Mouse (Mus musculus) ES-Bruce4 (cell line): ENCODE results near the gene Sppl2b. TPM values are rescaled to one million over a fixed set of nuclear protein-coding genes. Genes with fewer than 3 reads are reported as not detected.

Experiments used
- H3K27ac ChIP-seq: 2 replicates; pipeline ENCODE4 v1.5.1; 2012; ENCODE audit warnings: low read length, inconsistent platforms; ENCODE audit not compliant: insufficient read depth
- H3K27me3 ChIP-seq: 2 replicates; pipeline ENCODE4 v1.6.1; 2012; ENCODE audit warnings: mild to moderate bottlenecking, low read length, inconsistent platforms; ENCODE audit not compliant: control insufficient read depth, poor library complexity, insufficient read depth, severe bottlenecking
- H3K36me3 ChIP-seq: 2 replicates; pipeline ENCODE4 v1.6.1; 2012; ENCODE audit warnings: inconsistent platforms, mild to moderate bottlenecking, low read length, moderate library complexity; ENCODE audit not compliant: control insufficient read depth, poor library complexity, insufficient read depth, severe bottlenecking
- H3K4me1 ChIP-seq: one replicate; pipeline ENCODE4 v1.8.1; 2011; ENCODE audit warnings: low read length; ENCODE audit not compliant: control insufficient read depth, insufficient read depth
- H3K4me3 ChIP-seq: 2 replicates; pipeline ENCODE4 v1.5.1; 2011; ENCODE audit warnings: low read depth, mild to moderate bottlenecking, low read length
- H3K9ac ChIP-seq: 2 replicates; pipeline ENCODE4 v1.6.1; 2012; ENCODE audit warnings: low read depth, mild to moderate bottlenecking, inconsistent platforms; ENCODE audit not compliant: poor library complexity, severe bottlenecking
- H3K9me3 ChIP-seq: replicated peaks from 2 replicates; pipeline ENCODE4 v1.6.1; 2012; ENCODE audit warnings: mild to moderate bottlenecking, low read length, inconsistent platforms; ENCODE audit not compliant: control insufficient read depth, poor library complexity, insufficient read depth, severe bottlenecking
- CTCF ChIP-seq: IDR thresholded peaks from one replicate; pipeline ENCODE4 v1.8.1; 2011; ENCODE audit warnings: low read depth, low read length
- EP300 ChIP-seq: IDR thresholded peaks from 2 replicates; pipeline ENCODE4 v1.6.1; 2011; ENCODE audit warnings: low read depth, low read length; ENCODE audit not compliant: insufficient read depth
- POLR2A ChIP-seq: IDR thresholded peaks from one replicate; pipeline ENCODE4 v1.8.1; 2011; ENCODE audit warnings: low read length; ENCODE audit not compliant: insufficient read depth
- polyA plus RNA-seq: library from polyadenylated mRNA; stranded (reverse); fragments of >200 nt; gene quantifications from 2 replicates; pipeline ENCODE4 v1.2.4, GENCODE M21; 2011; ENCODE audit warnings: low read depth; ENCODE audit not compliant: missing spikeins, insufficient read depth, insufficient read length

The Sppl2b gene
- polyA plus RNA-seq, 1 experiment, result 7.6 TPM

- H3K4me3 ChIP-seq, result no peak overlapping the region
- H3K4me1 ChIP-seq, result no peaks in the 10 kb centered on the region
- H3K9ac ChIP-seq, result no peak overlapping the region
- H3K27me3 ChIP-seq, result no peaks in the 10 kb centered on the region
- H3K9me3 ChIP-seq, result no peaks in the 10 kb centered on the region
- no peak overlapping the region for H3K27ac ChIP-seq
- TF ChIP-seq EP300 (no peak), CTCF (no peak), POLR2A (no peak)
- peaks cover 6% of the 10 kb centered on the region for H3K36me3 ChIP-seq
Measured at GRCm38 (mm10) chr10:80913364-80914011, 58.4 kb downstream of the Sppl2b start.

GRCm38 (mm10) chr10:80914253-80914656 lies 59.2 kb downstream of the Sppl2b start:
- Histone ChIP-seq H3K9me3 (no peaks in the 10 kb centered on the region), H3K27ac (no peak overlapping the region), H3K9ac (no peak overlapping the region), H3K27me3 (no peaks in the 10 kb centered on the region), H3K36me3 (peaks cover 3% of the 10 kb centered on the region; the same call in 1 of the 2 replicates), H3K4me3 (no peak overlapping the region), H3K4me1 (no peaks in the 10 kb centered on the region)
- TF ChIP-seq CTCF (no peak), POLR2A (no peak), EP300 (no peak)

GRCm38 (mm10) chr10:80915260-80915659 lies 60.2 kb downstream of the Sppl2b start:
- TF ChIP-seq CTCF (no peak), POLR2A (no peak), EP300 (no peak)
- H3K9me3 ChIP-seq, result no peaks in the 10 kb centered on the region
- no peaks in the 10 kb centered on the region for H3K4me1 ChIP-seq
- 0 out of 2 replicates have a peak, but pooled peaks cover 3% of the 10 kb centered on the region for H3K36me3 ChIP-seq
- H3K27ac ChIP-seq, result no peak overlapping the region
- no peak overlapping the region for H3K9ac ChIP-seq
- no peaks in the 10 kb centered on the region for H3K27me3 ChIP-seq
- no peak overlapping the region for H3K4me3 ChIP-seq

GRCm38 (mm10) chr10:80915736-80916135 lies 60.7 kb downstream of the Sppl2b start:
- no peak overlapping the region for H3K9ac ChIP-seq
- no peaks in the 10 kb centered on the region for H3K9me3 ChIP-seq
- H3K27me3 ChIP-seq, result no peaks in the 10 kb centered on the region
- no peaks in the 10 kb centered on the region for H3K4me1 ChIP-seq
- TF ChIP-seq POLR2A, result no peak
- H3K36me3 ChIP-seq, result 0 out of 2 replicates have a peak, but pooled peaks cover 3% of the 10 kb centered on the region
- H3K27ac ChIP-seq, result no peak overlapping the region
- H3K4me3 ChIP-seq, result no peak overlapping the region

GRCm38 (mm10) chr10:80917336-80917778 lies 62.3 kb downstream of the Sppl2b start:
- Histone ChIP-seq H3K27ac (no peak overlapping the region), H3K9ac (peak overlapping the region; percentile 63), H3K4me1 (no peaks in the 10 kb centered on the region), H3K4me3 (peak overlapping the region; percentile 96), H3K27me3 (no peaks in the 10 kb centered on the region), H3K9me3 (no peaks in the 10 kb centered on the region), H3K36me3 (0 out of 2 replicates have a peak, but pooled peaks cover 3% of the 10 kb centered on the region)
- TF ChIP-seq EP300 (no peak), POLR2A (no peak), CTCF (no peak)

GRCm38 (mm10) chr10:80917779-80918434 lies 62.8 kb downstream of the Sppl2b start, which contains the start of gene Lmnb2:
Gene Lmnb2 (minus strand): TSS chr10:80918245.
- Histone ChIP-seq H3K4me1 (no peaks in the 10 kb centered on the region), H3K9me3 (no peaks in the 10 kb centered on the region), H3K4me3 (peak within 1 kb of the TSS; percentile 96), H3K27me3 (no peaks in the 10 kb centered on the region), H3K9ac (peak within 1 kb of the TSS; percentile 63), H3K27ac (no peak within 1 kb of the TSS), H3K36me3 (0 out of 2 replicates have a peak, but pooled peaks cover 3% of the 10 kb centered on the region)
- TF ChIP-seq POLR2A (no peak), CTCF (no peak), EP300 (no peak)

Other genes with a start within 250 kb of the Sppl2b start
- gene Gm49322, start 249.3 kb upstream of the Sppl2b start, polyA plus RNA-seq, result 2.4 and 2.8 TPM in 2 replicates
- 82.7 and 84.6 TPM in 2 replicates for gene Csnk1g2, start 232.4 kb upstream of the Sppl2b start, polyA plus RNA-seq
- gene Btbd2, start 198.2 kb upstream of the Sppl2b start, polyA plus RNA-seq, result 45.6 and 47.1 TPM in 2 replicates
- gene Mknk2, start 177.2 kb upstream of the Sppl2b start, polyA plus RNA-seq, result 54.6 and 57.4 TPM in 2 replicates
- 17.5 and 19.8 TPM in 2 replicates for gene Mob3a, start 153.3 kb upstream of the Sppl2b start, polyA plus RNA-seq
- 7.2 and 9.6 TPM in 2 replicates for gene Izumo4, start 153.1 kb upstream of the Sppl2b start, polyA plus RNA-seq
- 53.8 and 55.2 TPM in 2 replicates for gene Ap3d1, start 113.0 kb upstream of the Sppl2b start, polyA plus RNA-seq
- gene Dot1l, start 100.1 kb upstream of the Sppl2b start, polyA plus RNA-seq, result 42.6 and 48.3 TPM in 2 replicates
- gene Sf3a2, start 57.1 kb upstream of the Sppl2b start, polyA plus RNA-seq, result 90.1 and 100 TPM in 2 replicates
- 73.5 and 81.6 TPM in 2 replicates for gene Plekhj1, start 56.6 kb upstream of the Sppl2b start, polyA plus RNA-seq
- gene Amh, start 50.0 kb upstream of the Sppl2b start, polyA plus RNA-seq, result 0.40 TPM in 1 of 2 replicates, not detected in the other
- 0.85 TPM in 1 of 2 replicates, not detected in the other for gene Jsrp1, start 41.8 kb upstream of the Sppl2b start, polyA plus RNA-seq
- 471 and 498 TPM in 2 replicates for gene Oaz1, start 28.6 kb upstream of the Sppl2b start, polyA plus RNA-seq
- 1.2 and 2.4 TPM in 2 replicates for gene Lingo3, start 11.2 kb upstream of the Sppl2b start, polyA plus RNA-seq
- gene Lsm7, start 66 bp upstream of the Sppl2b start, polyA plus RNA-seq, result 105 and 135 TPM in 2 replicates
- gene Tmprss9, start 16.6 kb downstream of the Sppl2b start, polyA plus RNA-seq, result 0.22 TPM in 1 of 2 replicates, not detected in the other
- gene Timm13, start 45.7 kb downstream of the Sppl2b start, polyA plus RNA-seq, result 135 and 146 TPM in 2 replicates
- gene Lmnb2, start 63.0 kb downstream of the Sppl2b start, polyA plus RNA-seq, result 25.9 and 28.2 TPM in 2 replicates
- 80.7 and 86.3 TPM in 2 replicates for gene Gadd45b, start 74.8 kb downstream of the Sppl2b start, polyA plus RNA-seq
- 4.1 TPM in 2 replicates for gene Gng7, start 159.7 kb downstream of the Sppl2b start, polyA plus RNA-seq
- 0.27 and 0.90 TPM in 2 replicates for gene Diras1, start 170.4 kb downstream of the Sppl2b start, polyA plus RNA-seq
- gene Slc39a3, start 182.2 kb downstream of the Sppl2b start, polyA plus RNA-seq, result 2.8 and 4.5 TPM in 2 replicates
- 107 and 110 TPM in 2 replicates for gene Sgta, start 204.9 kb downstream of the Sppl2b start, polyA plus RNA-seq
- 77.4 and 81.3 TPM in 2 replicates for gene Thop1, start 214.8 kb downstream of the Sppl2b start, polyA plus RNA-seq
- gene Creb3l3, start 243.6 kb downstream of the Sppl2b start, polyA plus RNA-seq, result 0.68 TPM in 1 of 2 replicates, not detected in the other